Comparison of ENCODE assay signal across 8 mouse cellular contexts in the genomic region with DNA sequence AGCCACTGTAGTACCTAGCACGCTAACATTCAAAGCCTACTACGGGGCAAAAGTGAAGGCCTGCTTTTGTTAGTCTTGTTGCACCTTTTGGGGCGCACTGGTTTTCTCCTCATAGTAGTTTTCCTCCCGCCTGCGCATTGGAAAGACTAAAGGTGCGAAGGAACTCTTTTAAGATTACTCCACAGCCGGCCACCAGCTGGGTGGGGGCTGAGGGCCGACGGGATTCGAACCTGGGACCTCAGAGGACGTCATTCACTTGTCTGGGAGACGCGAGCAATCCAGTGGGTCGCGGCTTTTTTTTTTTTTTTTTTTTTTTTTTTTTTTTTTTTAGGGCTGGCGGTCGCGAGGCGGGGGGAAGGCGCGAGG. TPM values are rescaled to one million over a fixed set of nuclear protein-coding genes. Genes with fewer than 3 reads are reported as not detected.
A peak's percentile ranks its signal among the peaks of the same experiment; 100 is the strongest.
DNase-seq lines count a peak whose midpoint lies in the region; ATAC-seq and TF ChIP-seq lines count a peak whose summit lies in the region.

No protein-coding gene starts in this region.

- peaks cover 19% of the 10 kb centered on the region for H3K27me3 ChIP-seq in megakaryocyte, embryonic 14.5 days (replicated peaks)
- H3K27me3 ChIP-seq in forebrain, embryonic 15.5 days: no peaks in the 10 kb centered on the region
- H3K27me3 ChIP-seq in limb, embryonic 14.5 days (ENCODE audit: control insufficient read depth, insufficient read depth, low read length): no peaks in the 10 kb centered on the region
- no peaks in the 10 kb centered on the region for H3K27me3 ChIP-seq in stomach, postnatal 0 days (ENCODE audit: control insufficient read depth, insufficient read depth, low read length)

- H3K4me1 ChIP-seq in megakaryocyte, embryonic 14.5 days: peaks cover 29% of the 10 kb centered on the region; the same call in 1 of the 2 replicates
- peaks cover 30% of the 10 kb centered on the region for H3K4me1 ChIP-seq in forebrain, embryonic 15.5 days
- H3K4me1 ChIP-seq in limb, embryonic 14.5 days (ENCODE audit: control insufficient read depth, insufficient read depth, low read length): 0 out of 2 replicates have a peak, but pooled peaks cover 6% of the 10 kb centered on the region
- H3K4me1 ChIP-seq in stomach, postnatal 0 days (replicated peaks; ENCODE audit: control insufficient read depth, insufficient read depth): no peaks in the 10 kb centered on the region

- H3K4me2 ChIP-seq in forebrain, embryonic 15.5 days (replicated peaks): peak overlapping the region; percentile 48
- H3K4me2 ChIP-seq in limb, embryonic 14.5 days (replicated peaks; ENCODE audit: low read depth, low read length, severe bottlenecking): peak overlapping the region; percentile 64
- peak overlapping the region; percentile 60 for H3K4me2 ChIP-seq in stomach, postnatal 0 days (replicated peaks; ENCODE audit: low read depth)

- H3K9me3 ChIP-seq in megakaryocyte, embryonic 14.5 days: no peaks in the 10 kb centered on the region
- no peaks in the 10 kb centered on the region for H3K9me3 ChIP-seq in forebrain, embryonic 15.5 days
- H3K9me3 ChIP-seq in limb, embryonic 14.5 days (ENCODE audit: control insufficient read depth, low read length): no peaks in the 10 kb centered on the region
- H3K9me3 ChIP-seq in stomach, postnatal 0 days (ENCODE audit: control insufficient read depth, low read length): no peaks in the 10 kb centered on the region

- peak overlapping the region; percentile 94 for H3K4me3 ChIP-seq in megakaryocyte, embryonic 14.5 days (replicated peaks)
- peak overlapping the region; percentile 98 for H3K4me3 ChIP-seq in forebrain, embryonic 15.5 days
- peak overlapping the region; percentile 99 for H3K4me3 ChIP-seq in limb, embryonic 14.5 days (replicated peaks; ENCODE audit: low read length)
- peak overlapping the region; percentile 99 for H3K4me3 ChIP-seq in stomach, postnatal 0 days (ENCODE audit: low read depth, low read length)

- TF ChIP-seq POLR2A in limb, embryonic 14.5 days (IDR thresholded peaks at IDR 0.05; ENCODE audit: borderline replicate concordance, extremely low read depth, insufficient read depth, insufficient read length): no peak

- no peak for TF ChIP-seq CTCF in stomach, postnatal 0 days (IDR thresholded peaks at IDR 0.05; ENCODE audit: low read depth)

- TF ChIP-seq EP300 in stomach, postnatal 0 days (optimal IDR thresholded peaks at IDR 0.05): no peak

- peak; percentile 48 for DNase-seq in cerebellum, adult 8-10 months
- DNase-seq in cerebellum, postnatal 10 days: no peak
- DNase-seq in limb, embryonic 14.5 days (ENCODE audit: low spot score): no peak
- DNase-seq in stomach, postnatal 0 days (ENCODE audit: low spot score): no peak
- DNase-seq in right cerebral cortex, postnatal 4 days: no peak

- peak overlapping the region; percentile 92; the same call in 1 of the 2 replicates for H3K27ac ChIP-seq in forebrain, embryonic 15.5 days (replicated peaks)
- H3K27ac ChIP-seq in limb, embryonic 14.5 days (replicated peaks; ENCODE audit: low read depth, low read length): no peak overlapping the region
- no peak overlapping the region; the same call in 1 of the 2 replicates for H3K27ac ChIP-seq in stomach, postnatal 0 days (replicated peaks)

- 12% methylated on average over 18 of the region's 21 CpGs for WGBS in forebrain, embryonic 15.5 days
- WGBS in limb, embryonic 14.5 days: 12% methylated on average over 17 of the region's 21 CpGs
- WGBS in stomach, postnatal 0 days: 14% methylated on average over 13 of the region's 21 CpGs

- H3K9ac ChIP-seq in forebrain, embryonic 15.5 days (replicated peaks): peak overlapping the region; percentile 99
- H3K9ac ChIP-seq in limb, embryonic 14.5 days (ENCODE audit: low read depth, low read length, severe bottlenecking): peak overlapping the region; percentile 98
- H3K9ac ChIP-seq in stomach, postnatal 0 days (ENCODE audit: low read length): peak overlapping the region; percentile 99

- ATAC-seq in megakaryocyte, adult 5-6 weeks (ENCODE audit: poor library complexity, severe bottlenecking): no peak; the same call in 1 of the 2 replicates
- 0 out of 2 replicates have a peak, but pooled peaks have one; percentile 15 for ATAC-seq in forebrain, embryonic 15.5 days (replicated peaks)
- ATAC-seq in limb, embryonic 14.5 days (ENCODE audit: low FRiP score, low read depth): no peak
- ATAC-seq in stomach, postnatal 0 days (ENCODE audit: low FRiP score, low TSS enrichment): peak; percentile 24; the same call in 1 of the 2 replicates

- no peaks in the 10 kb centered on the region for H3K36me3 ChIP-seq in megakaryocyte, embryonic 14.5 days (replicated peaks; ENCODE audit: low read length)
- H3K36me3 ChIP-seq in forebrain, embryonic 15.5 days: no peaks in the 10 kb centered on the region
- H3K36me3 ChIP-seq in limb, embryonic 14.5 days (ENCODE audit: control insufficient read depth, insufficient read depth, low read length): no peaks in the 10 kb centered on the region
- no peaks in the 10 kb centered on the region for H3K36me3 ChIP-seq in stomach, postnatal 0 days (ENCODE audit: control insufficient read depth, insufficient read depth, low read length)

RNA-seq across cellular contexts. Expression of gene Scmh1, which starts 0.3 kb away (rescaled TPM):
- 12.5 and 22.7 TPM in 2 replicates for polyA plus RNA-seq in megakaryocyte, embryonic 14.5 days (2012; ENCODE audit: insufficient read depth, low replicate concordance)
- total RNA-seq in megakaryocyte, adult 5-6 weeks (2015): 31.3 and 41.7 TPM in 2 replicates
- 6.8 and 9.0 TPM in 2 replicates for total RNA-seq in megakaryocyte, adult 5-6 weeks (2017)
- polyA plus RNA-seq in forebrain, embryonic 15.5 days (2015; fragmentation: Nextera tagmentation; extraction: Ambion mirVana): 65.8 and 72.4 TPM in 2 replicates
- 57.4 and 68.3 TPM in 2 replicates for polyA plus RNA-seq in limb, embryonic 14.5 days (2012; rRNA removed)
- 36.7 and 42.6 TPM in 2 replicates for polyA plus RNA-seq in limb, embryonic 14.5 days (2014; fragmentation: Nextera tagmentation; extraction: Ambion mirVana)
- 35.6 and 38.7 TPM in 2 replicates for polyA plus RNA-seq in stomach, postnatal 0 days (2015; fragmentation: Nextera tagmentation; extraction: Ambion mirVana)

Comparison
In these comparisons a context has a peak if more than half of its experiments do, and no peak if none do; other contexts are left out.
1. ATAC-seq: peak in forebrain, embryonic 15.5 days (single experiment) and stomach, postnatal 0 days (single experiment); none in megakaryocyte, adult 5-6 weeks (single experiment) and limb, embryonic 14.5 days (single experiment).
2. Peak in every context shown above with its lines, with median percentiles within 50 percentile points of each other: H3K4me3 ChIP-seq, H3K4me2 ChIP-seq and H3K9ac ChIP-seq.